ENCODE assay signal across 9 mouse cellular contexts in genomic region chr5:128598760-128599364, GRCm38 (mm10). TPM values are rescaled to one million over a fixed set of nuclear protein-coding genes. Genes with fewer than 3 reads are reported as not detected.
DNase-seq lines count a peak whose midpoint lies in the region; ATAC-seq and TF ChIP-seq lines count a peak whose summit lies in the region.
"Had no signal": no experiment of that assay in that cellular context is flagged by ENCODE, and none has a peak within 500 bp of the region (broad histone marks: within the 10 kb centered on the region; RNA-seq: fewer than 3 reads in every experiment).

No protein-coding gene starts in this region.

- H3K4me1 ChIP-seq in lung, embryonic 14.5 days (ENCODE audit: insufficient read depth) = 0 out of 2 replicates have a peak, but pooled peaks cover 9% of the 10 kb centered on the region
- peaks cover 21% of the 10 kb centered on the region for H3K4me1 ChIP-seq in embryonic facial prominence, embryonic 14.5 days (ENCODE audit: control insufficient read depth, insufficient read depth, low read length)
- peaks cover 15% of the 10 kb centered on the region; the same call in 1 of the 2 replicates for H3K4me1 ChIP-seq in intestine, embryonic 14.5 days (replicated peaks; ENCODE audit: control insufficient read depth, insufficient read depth, low read length)
- H3K4me1 ChIP-seq in neural tube, embryonic 15.5 days = peaks cover 65% of the 10 kb centered on the region

- TF ChIP-seq CTCF in lung, embryonic 14.5 days (IDR thresholded peaks at IDR 0.05; ENCODE audit: low read depth) = no peak

- no peaks in the 10 kb centered on the region for H3K9me3 ChIP-seq in lung, embryonic 14.5 days (ENCODE audit: low read depth, low read length)
- H3K9me3 ChIP-seq in embryonic facial prominence, embryonic 14.5 days (ENCODE audit: control insufficient read depth, low read length) = no peaks in the 10 kb centered on the region
- no peaks in the 10 kb centered on the region for H3K9me3 ChIP-seq in intestine, embryonic 14.5 days (ENCODE audit: control insufficient read depth, low read length)
- no peaks in the 10 kb centered on the region for H3K9me3 ChIP-seq in neural tube, embryonic 15.5 days (replicated peaks)

- H3K36me3 ChIP-seq in lung, embryonic 14.5 days (ENCODE audit: insufficient read depth) = no peaks in the 10 kb centered on the region
- no peaks in the 10 kb centered on the region for H3K36me3 ChIP-seq in embryonic facial prominence, embryonic 14.5 days (ENCODE audit: control insufficient read depth, insufficient read depth, low read length)
- no peaks in the 10 kb centered on the region for H3K36me3 ChIP-seq in intestine, embryonic 14.5 days (ENCODE audit: control insufficient read depth, insufficient read depth, low read length)
- H3K36me3 ChIP-seq in neural tube, embryonic 15.5 days = no peaks in the 10 kb centered on the region

- ATAC-seq in lung, embryonic 14.5 days (ENCODE audit: insufficient read depth) = no peak
- no peak for ATAC-seq in embryonic facial prominence, embryonic 14.5 days (ENCODE audit: low read depth)
- ATAC-seq in intestine, embryonic 14.5 days (replicated peaks; ENCODE audit: low FRiP score, low TSS enrichment, low read depth) = no peak
- no peak for ATAC-seq in neural tube, embryonic 15.5 days (ENCODE audit: low FRiP score)

- WGBS in lung, embryonic 14.5 days = under 1% methylated on average over 20 of the region's 20 CpGs
- under 1% methylated on average over 20 of the region's 20 CpGs for WGBS in embryonic facial prominence, embryonic 14.5 days
- WGBS in intestine, embryonic 14.5 days = under 1% methylated on average over 20 of the region's 20 CpGs
- under 1% methylated on average over 20 of the region's 20 CpGs for WGBS in neural tube, embryonic 15.5 days

- H3K4me2 ChIP-seq in lung, embryonic 14.5 days = peak overlapping the region; percentile 94
- H3K4me2 ChIP-seq in embryonic facial prominence, embryonic 14.5 days (ENCODE audit: low read depth, low read length) = peak overlapping the region; percentile 93
- H3K4me2 ChIP-seq in intestine, embryonic 14.5 days (ENCODE audit: low read length) = peak overlapping the region; percentile 88
- H3K4me2 ChIP-seq in neural tube, embryonic 15.5 days = peak overlapping the region; percentile 99

- peak; percentile 11 for DNase-seq in lung, embryonic 14.5 days
- no peak for DNase-seq in lung, postnatal 25 days (ENCODE audit: low spot score)
- no peak for DNase-seq in embryonic facial prominence, embryonic 14.5 days (ENCODE audit: low spot score)
- DNase-seq in intestine, embryonic 14.5 days (ENCODE audit: low spot score) = no peak
- DNase-seq in spleen, adult 12 weeks (ENCODE audit: low spot score) = no peak
- DNase-seq in thymus, postnatal 14 days = no peak
- DNase-seq in yolk sac, embryonic 10.5 days (ENCODE audit: low spot score) = no peak
- DNase-seq: thymus, adult 2 months had no signal

- H3K27me3 ChIP-seq in lung, embryonic 14.5 days (ENCODE audit: insufficient read depth, low read length) = peaks cover 54% of the 10 kb centered on the region
- H3K27me3 ChIP-seq in embryonic facial prominence, embryonic 14.5 days (replicated peaks; ENCODE audit: control insufficient read depth, insufficient read depth, low read length) = peaks cover 25% of the 10 kb centered on the region
- H3K27me3 ChIP-seq in intestine, embryonic 14.5 days (replicated peaks; ENCODE audit: control insufficient read depth, insufficient read depth, low read length) = peaks cover 69% of the 10 kb centered on the region
- H3K27me3 ChIP-seq in neural tube, embryonic 15.5 days (replicated peaks) = peaks cover 8% of the 10 kb centered on the region

- H3K4me3 ChIP-seq in lung, embryonic 14.5 days (ENCODE audit: low read depth, low read length) = peak overlapping the region; percentile 65
- H3K4me3 ChIP-seq in embryonic facial prominence, embryonic 14.5 days (ENCODE audit: low read depth, low read length) = peak overlapping the region; percentile 78
- H3K4me3 ChIP-seq in intestine, embryonic 14.5 days (ENCODE audit: low read depth, low read length) = peak overlapping the region; percentile 59
- peak overlapping the region; percentile 65 for H3K4me3 ChIP-seq in neural tube, embryonic 15.5 days (replicated peaks)

- H3K9ac ChIP-seq in lung, embryonic 14.5 days = peak overlapping the region; percentile 51
- peak overlapping the region; percentile 83 for H3K9ac ChIP-seq in embryonic facial prominence, embryonic 14.5 days (ENCODE audit: low read depth, low read length)
- H3K9ac ChIP-seq in intestine, embryonic 14.5 days (ENCODE audit: low read length) = no peak overlapping the region
- peak overlapping the region; percentile 36; the same call in 1 of the 2 replicates for H3K9ac ChIP-seq in neural tube, embryonic 15.5 days (replicated peaks)

- H3K27ac ChIP-seq in lung, embryonic 14.5 days (ENCODE audit: low read depth) = no peak overlapping the region
- H3K27ac ChIP-seq in embryonic facial prominence, embryonic 14.5 days (replicated peaks; ENCODE audit: low read depth, low read length) = peak overlapping the region; percentile 58
- H3K27ac ChIP-seq in intestine, embryonic 14.5 days (ENCODE audit: low read depth) = no peak overlapping the region
- peak overlapping the region; percentile 70 for H3K27ac ChIP-seq in neural tube, embryonic 15.5 days (replicated peaks)

RNA-seq across cellular contexts. Expression of gene Fzd10, which starts 1.8 kb away (rescaled TPM):
- polyA plus RNA-seq in lung, embryonic 14.5 days (2014; fragmentation: Nextera tagmentation; extraction: Ambion mirVana) = 1.7 and 2.1 TPM in 2 replicates
- 4.7 and 7.6 TPM in 2 replicates for polyA plus RNA-seq in embryonic facial prominence, embryonic 14.5 days (2014; fragmentation: Nextera tagmentation; extraction: Ambion mirVana)
- 2.4 and 3.0 TPM in 2 replicates for polyA plus RNA-seq in intestine, embryonic 14.5 days (2014; fragmentation: Nextera tagmentation; extraction: Ambion mirVana)
- 2.1 and 2.3 TPM in 2 replicates for polyA plus RNA-seq in neural tube, embryonic 15.5 days (2015; fragmentation: Nextera tagmentation; extraction: Ambion mirVana)

Comparison
In these comparisons a context has a peak if more than half of its experiments do, and no peak if none do; other contexts are left out.
1. H3K27ac ChIP-seq: peak in embryonic facial prominence, embryonic 14.5 days (single experiment) and neural tube, embryonic 15.5 days (single experiment); none in lung, embryonic 14.5 days (single experiment) and intestine, embryonic 14.5 days (single experiment).
2. Peak in every context shown above with its lines, with median percentiles within 50 percentile points of each other: H3K4me2 ChIP-seq and H3K4me3 ChIP-seq.